Mouse (Mus musculus): ENCODE data around the gene Lrmda.

DNA sequence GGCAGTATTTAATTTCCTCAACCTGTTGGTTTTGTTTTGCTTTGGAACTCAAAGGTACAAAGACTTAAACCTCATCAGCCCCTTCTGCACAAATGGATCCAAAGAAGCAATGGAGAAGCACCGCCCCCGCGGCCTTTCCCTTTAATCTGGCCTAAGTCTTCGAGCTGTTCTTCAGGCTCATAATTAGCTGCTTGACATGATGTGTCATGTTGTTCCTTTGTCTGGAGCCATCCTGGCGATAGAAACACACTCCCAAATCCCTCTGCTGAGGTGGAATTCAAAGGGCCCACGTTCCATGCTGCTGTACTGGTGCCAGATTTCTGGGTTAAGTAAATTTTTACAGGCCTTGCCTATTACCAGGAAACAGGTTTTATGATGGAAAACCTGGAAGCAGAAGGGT is 263.3 kb downstream of the Lrmda start:
- TF ChIP-seq POLR2A (IDR thresholded peaks at IDR 0.05; ENCODE audit: low read depth, low read length) (no peak), CTCF (IDR thresholded peaks at IDR 0.05; ENCODE audit: extremely low read depth, insufficient read length, insufficient replicate concordance, low read depth, low read length) (no peak)
